Mouse (Mus musculus) spleen, postnatal 4 days (tissue): Measurements from ENCODE around the gene Tmem38b.

Source experiments
- DNase-seq, 2 experiments: peaks; one replicate each; pipeline ENCODE4 v3.0.0; 2022; ENCODE audit warnings: low spot score in 2 of 2

Tmem38b gene

DNA sequence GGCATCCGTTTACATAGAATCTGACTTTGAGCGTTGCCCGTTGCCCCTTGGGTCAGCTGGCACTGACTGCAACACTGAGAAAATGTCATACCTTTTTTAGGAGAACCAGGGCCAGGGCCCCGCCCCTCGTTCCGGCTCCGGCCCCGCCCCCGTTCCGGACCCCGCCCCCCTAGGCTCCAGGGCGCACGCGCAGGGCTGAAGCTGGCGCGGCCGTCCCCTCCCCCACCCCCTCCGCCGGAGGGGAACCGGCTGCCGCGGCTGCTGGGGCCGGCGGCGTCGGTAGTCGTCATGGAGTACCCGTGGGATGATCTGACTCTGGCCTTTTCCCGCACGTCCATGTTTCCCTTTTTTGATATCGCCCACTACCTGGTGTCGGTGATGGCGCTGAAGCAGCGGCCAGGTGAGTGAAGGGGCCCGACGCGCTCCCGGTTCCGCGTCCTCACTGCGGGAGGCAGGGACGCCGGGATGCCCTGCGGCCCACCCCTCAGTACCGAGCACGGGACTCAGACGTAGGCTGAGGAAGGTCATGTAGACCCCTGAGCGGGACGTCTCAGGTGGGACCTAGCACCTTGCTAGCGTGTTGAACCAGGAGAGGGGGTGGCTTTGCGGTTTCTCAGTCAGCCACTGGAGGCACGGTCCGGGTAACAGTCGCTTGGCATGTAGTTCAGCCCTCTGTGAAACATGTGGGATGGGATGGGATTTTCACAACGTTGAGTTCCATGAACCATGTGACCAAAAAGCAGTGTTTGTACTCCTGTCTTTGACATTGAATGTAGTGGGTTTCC is at the start of gene Tmem38b:
Tmem38b (plus strand) TSS at position 225 of the 785 bp plus-strand sequence.
- peak; percentile 74 to 90 for DNase-seq

DNA sequence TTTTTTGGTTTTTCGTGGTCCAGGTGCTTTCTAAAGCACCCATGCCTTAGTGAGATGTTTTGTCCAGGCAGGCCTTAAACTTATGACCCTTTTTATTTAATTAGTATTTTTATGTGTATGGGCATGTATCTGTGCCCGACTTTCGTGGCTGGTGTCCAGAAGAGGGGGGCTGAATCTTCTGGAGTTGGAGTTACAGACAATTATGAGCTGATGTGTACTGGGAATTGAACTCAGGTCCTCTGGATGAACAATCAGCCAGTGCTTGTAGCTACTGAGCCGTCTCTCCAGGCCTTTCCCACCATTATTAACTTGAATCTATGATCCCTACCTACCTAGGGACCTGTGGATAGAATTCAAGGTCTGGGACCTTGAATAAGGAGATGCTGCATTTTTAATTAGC is 44.4 kb upstream of the Tmem38b start:
- DNase-seq: no peak

DNA sequence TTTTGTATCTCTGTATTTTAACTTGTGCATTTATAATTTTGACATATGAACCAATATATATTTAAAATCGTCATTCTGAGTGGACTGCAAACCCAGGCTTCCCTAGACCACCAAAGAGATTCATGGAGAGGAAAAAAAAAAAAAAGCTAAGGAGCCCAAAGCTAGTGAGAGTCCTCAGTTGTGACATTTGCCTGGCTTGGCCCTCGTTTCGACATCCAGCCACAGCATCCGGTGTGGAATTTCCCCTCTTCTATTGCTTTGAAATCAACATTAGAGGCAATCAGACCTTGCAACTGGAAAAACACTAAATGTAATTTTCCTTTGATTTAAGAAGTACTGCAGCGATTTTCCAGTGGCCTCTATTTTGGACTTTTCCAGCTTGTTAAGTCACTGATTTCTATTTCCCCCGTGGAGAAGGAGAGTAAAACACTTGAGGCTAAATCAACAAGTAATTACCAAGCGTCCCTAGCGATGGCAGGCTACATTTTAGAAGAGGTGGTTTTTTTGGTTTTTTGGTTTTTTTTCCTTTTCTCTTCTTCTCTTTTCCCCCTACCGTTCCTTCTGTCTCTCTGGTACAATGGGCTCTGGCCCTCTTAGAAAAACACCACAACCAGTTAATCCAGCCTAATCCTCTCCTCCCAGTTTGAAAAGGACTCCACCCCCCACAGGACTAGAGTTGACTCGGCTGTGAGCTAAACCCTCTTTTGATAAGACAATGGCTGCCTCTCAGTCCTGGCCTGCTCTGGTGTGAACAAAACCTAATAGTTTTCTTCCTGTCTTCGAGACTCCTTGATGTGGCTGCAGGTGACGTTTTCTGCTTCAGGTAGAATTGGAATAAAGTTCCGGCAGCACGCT is 43.4 kb upstream of the Tmem38b start:
- no peak for DNase-seq

DNA sequence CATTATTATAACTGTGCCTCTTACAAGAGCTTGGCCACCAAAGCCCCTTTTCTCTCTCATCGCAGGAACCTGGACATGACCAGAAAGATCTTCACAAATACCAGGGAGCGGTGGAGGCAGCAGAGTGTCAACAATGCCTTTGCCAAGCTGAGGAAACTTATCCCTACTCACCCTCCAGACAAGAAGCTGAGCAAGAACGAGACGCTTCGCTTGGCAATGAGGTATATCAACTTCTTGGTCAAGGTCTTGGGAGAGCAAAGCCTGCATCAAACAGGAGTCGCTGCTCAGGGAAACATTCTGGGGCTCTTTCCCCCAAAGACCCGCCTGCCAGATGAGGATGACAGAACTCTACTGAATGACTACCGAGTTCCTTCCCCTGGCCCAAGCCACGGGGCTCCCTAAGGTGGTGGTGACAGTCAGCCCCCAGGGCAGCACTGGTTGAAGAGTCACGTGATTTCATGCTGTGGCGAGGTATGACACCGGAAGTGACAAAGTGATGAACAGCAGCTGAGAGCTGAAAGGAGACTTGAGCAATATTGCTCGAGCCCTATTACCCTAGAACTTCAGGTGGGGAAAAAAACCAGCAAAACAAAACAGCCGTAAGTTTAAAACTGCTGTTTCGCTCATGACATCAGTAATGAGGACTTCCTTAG is 40.0 kb upstream of the Tmem38b start:
- DNase-seq: no peak

DNA sequence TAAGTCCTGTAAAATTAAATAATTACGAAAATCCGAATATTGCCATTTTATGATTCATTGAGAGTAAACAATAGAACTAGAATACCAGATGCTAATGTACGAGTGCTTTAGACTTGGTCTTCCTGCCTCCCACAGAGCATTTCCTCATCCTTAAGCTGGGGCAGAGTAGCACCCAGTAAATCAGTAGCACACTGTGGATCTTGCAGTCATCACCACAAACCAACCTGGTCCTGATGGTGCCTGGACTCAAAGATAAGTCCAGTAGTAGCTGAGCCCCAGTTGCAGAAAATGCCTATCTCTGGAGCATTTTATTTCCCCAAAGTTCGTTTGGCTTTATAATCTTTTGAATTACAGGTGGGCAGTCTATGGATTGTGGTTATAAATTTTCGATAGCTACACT is 39.0 kb upstream of the Tmem38b start:
- no peak for DNase-seq

DNA sequence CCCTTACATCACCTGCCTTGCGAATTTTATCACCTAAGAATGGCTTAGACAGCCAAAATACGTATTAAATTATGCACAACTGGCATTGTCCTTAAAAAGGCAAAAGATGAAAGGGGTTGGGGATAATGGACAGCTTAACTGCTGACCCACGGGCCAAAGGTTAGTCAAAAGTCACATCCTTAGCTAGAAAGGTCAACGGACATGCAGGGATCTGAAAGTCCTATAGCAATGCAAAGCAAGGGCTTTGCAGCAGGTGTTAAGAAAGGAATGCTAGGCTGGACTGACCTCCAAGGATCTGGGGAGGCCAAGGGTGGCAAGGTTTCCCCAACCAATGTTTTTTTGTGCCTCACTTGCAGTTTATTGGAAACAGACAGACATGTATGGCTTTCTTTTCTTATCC is 36.5 kb upstream of the Tmem38b start:
- no peak for DNase-seq

DNA sequence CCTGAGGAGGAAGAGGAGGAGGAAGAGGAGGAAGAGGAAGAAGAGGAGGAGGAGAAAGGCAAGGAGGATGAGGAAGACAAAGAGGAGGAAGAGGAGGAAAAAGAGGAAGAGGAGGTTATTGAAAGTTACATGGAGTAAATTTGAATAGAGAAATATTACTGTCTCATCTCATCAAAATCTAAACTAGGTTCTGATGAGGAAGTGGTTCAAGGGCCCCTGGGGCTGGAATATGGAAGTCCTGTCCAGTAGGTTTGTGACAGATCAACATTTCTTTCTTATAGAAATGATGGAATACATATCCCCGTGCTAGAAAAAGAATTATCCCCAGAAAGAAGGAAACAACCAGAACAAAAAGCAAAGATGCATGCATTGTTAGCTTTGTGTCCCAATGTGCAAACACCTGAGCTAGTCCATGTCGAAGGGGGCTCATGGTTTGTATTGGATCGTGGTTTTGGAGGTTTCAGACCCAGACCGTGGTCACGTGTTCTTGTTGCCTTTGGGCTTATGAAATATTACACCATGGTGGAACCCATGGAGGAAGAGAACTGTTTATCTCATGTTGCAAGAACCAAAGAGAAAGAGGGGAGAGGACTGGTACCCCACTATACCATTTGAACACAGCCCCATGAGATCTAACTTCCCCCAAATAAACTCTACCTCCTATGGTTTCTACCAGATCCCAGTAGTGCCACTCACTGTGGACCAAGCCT is 31.4 kb upstream of the Tmem38b start:
- DNase-seq: peak in 1 of 2 experiments; percentile 8

DNA sequence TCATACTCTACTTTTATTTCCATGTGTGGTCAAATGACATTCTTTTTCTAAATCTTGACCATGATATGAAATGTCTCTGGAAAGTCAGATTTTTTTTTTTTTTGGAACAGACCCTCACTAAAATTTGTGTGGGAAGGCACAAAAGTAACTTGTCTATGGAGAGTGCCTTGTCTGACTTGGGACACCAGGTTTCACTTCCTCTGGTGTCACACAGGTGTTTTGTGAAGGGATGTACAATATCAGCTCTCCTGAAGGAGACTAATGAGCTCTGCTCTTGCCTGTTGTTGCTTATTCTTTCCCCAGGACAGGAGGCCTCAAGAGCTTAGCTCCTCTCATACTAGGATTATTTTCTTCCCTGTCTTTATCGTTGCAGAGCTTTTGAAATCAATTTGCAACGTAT is 30.8 kb upstream of the Tmem38b start:
- DNase-seq: peak in 1 of 2 experiments; percentile 39

DNA sequence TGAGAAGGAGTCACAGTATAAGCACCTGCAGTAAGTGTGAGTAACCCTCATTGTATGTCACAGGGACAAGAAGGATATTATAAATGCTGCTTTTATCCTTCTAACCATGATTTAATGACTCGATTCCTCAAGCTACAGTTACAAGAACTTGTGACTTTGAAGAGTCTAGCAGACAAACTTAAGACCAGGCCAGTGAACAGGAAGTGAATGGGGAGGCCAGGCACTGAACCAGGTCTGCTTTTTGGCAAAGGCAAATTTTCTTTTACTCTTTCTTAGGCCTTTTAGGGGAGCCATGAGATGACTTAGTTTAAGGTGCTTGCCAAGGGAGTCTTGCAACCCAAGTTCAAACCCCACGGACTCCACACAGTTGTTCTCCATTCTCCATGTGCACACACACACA is 30.1 kb upstream of the Tmem38b start:
- DNase-seq: peak in 1 of 2 experiments; percentile 24

DNA sequence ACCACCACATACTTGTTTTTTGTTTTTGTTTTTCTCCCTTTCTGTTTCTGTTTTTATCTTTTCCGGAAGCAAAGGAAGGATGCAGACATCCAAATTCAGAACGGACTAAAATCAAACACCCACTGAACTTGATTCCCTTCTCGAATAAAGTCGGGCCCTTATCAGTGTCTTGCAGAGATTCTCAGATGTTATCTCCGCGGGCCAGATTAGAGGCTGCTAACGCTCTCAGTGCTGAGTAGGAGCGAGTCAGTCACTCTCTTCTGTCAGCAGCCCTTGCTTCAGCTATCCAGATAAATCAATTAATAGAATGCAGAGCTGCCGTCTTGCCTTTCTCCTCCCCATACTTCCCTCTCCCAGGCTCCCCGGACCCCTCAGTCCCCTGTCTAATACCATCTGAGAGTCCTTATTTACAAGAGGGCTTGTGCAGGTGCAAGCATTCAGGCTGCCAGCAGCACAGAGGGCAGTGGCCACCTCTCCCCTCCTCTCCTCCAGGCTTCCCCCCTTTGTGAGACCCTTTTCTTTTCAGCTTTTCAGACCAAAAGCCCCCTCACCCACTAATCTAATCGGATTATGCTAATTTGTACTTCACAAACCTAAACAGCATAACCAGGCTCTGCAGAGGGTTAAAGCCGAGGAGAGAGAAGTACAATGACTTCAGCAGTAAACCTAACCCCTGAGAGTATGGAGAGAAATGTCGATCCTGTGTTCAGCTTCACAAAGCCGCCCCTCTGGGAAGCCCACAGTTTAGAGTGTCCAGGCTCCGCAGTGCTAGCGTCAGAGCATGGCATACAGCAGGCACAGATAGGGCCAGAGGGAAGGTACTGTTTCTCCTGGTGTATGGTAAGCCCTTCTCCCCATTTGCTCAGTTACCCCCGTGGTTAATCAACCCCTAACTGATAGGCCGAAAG is 28.7 kb upstream of the Tmem38b start:
- DNase-seq: peak in 1 of 2 experiments; percentile 54

DNA sequence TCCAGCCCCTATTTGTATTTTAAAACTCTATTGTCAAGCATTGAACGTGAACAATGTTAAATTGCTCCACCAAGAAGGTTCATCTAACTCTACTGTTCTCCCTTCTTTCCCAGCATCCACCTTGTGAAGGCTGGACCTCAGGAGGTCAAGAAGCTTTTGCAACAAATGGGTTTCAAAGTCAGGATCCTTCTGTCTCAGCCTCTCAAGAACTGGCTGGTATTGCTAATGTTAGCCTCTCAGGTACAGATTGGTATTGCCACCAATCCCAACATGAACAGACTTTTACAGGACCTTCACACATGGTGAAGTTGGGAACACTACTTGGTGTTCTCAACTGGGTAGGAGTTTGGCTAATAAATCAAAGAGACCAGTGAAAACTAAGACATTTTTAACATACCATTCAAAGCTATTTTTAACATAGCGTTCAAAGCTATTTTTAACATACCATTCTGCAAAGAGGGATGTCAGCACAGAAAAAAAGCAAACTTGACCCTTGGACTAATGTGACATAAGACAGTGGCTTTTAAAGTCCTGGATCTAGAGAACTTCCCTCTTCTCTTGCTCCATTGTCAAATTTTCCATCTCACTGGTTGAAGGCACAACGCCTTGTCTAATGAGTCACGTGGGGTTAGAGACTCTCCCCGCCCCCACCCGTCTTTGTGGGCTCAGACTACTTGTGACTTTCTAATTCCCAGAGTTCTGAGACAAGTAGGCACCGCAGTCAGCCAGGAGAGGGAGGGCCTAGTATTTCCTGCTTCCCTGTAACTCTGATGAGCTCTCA is 26.8 kb upstream of the Tmem38b start:
- DNase-seq: peak in 1 of 2 experiments; percentile 43

DNA sequence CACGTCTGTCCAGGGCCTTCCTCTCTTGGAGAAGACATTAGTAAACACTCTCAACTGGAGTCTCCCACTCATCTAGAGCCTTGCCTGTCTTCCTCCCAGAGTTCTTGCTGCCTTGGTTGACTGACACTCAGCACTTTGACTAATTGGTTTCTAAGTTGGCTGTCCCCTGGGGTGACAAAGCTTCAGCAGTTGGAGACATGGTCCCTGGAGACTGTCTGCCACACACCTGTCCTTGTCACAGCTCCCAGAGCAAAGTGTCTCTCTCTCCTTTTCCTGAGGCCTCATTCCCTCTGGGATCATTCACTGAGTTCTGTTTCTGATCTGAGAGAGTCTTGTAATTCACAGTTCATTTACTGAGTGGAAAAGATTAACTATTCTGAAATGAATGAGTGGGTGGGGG is 26.1 kb upstream of the Tmem38b start:
- peak in 1 of 2 experiments; percentile 46 for DNase-seq

DNA sequence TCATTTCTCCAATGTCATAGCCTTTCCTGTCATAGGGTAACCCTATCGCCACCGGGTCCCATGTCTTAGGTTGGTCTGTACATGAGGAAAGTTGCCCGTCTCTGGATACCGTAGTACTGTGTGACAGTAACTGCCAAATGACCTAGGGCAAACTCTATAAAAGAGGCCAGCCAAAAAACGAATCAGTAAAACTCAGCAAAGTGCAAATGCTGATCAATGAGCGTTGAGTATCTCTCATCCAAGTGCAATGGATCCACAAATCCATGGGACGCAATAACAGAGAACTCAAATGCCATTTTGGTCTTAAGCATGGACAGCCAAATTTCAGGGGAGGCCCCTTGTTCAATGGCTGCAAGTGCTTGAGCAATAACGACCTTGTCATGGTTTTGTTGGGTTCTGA is 22.2 kb upstream of the Tmem38b start:
- peak in 1 of 2 experiments; percentile 26 for DNase-seq

DNA sequence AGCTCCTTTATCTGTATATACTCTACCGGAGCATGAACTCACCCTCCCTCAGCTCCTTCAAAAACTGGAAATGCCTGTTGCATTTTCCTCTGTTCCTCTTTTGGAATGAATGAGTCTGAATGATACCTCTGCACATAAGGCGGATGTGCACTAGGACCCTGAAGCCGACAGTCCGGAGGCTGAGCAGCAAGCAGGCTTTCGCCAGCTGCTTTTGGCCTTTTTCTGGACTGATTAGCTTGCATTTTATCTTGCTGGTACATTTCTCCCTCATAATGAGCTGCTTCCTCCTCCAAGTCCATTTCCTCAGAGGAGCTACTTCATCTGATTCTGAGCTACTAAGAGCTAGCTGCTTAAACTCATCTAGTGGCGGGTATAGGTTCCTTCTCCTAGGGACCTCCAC is 19.4 kb upstream of the Tmem38b start:
- DNase-seq: peak in 1 of 2 experiments; percentile 26

DNA sequence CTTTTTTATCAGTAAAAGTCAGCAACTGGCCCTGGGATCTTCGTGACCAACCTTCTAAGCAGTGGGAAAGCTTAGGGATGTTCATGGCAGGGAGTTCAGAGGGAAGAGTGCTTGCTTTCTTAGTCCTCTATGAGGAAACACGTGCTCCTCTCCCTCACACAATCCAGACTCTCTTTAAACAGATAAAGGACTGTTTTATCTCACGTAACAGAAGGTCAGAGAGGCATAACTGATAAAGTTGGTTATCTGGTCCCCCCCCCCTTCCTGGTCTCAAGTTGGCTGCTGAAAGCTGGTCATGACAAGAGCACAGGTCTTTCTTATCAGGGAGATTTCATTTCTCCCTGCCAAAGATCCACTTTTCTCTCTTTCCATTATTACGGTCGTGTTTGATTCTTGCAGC is 7.5 kb upstream of the Tmem38b start:
- DNase-seq: no peak

DNA sequence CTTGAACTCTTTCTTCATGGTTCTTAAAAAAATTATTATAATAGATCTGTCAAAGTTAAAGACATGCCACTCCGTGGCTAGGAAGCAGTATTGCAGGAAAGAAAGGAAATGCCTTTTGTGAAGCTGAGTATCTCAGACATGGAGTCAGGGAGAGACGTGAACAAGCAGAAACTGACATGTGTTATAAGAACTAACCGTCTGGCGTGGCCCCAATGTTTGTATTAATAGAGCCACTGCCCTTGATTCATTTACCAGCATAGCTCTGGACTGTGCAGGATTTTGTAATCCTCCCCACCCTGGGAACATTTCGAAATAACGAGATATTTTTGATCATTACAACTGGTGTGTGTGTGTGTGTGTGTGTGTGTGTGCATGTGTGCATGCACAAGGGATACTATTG is 2.1 kb upstream of the Tmem38b start:
- DNase-seq: no peak

DNA sequence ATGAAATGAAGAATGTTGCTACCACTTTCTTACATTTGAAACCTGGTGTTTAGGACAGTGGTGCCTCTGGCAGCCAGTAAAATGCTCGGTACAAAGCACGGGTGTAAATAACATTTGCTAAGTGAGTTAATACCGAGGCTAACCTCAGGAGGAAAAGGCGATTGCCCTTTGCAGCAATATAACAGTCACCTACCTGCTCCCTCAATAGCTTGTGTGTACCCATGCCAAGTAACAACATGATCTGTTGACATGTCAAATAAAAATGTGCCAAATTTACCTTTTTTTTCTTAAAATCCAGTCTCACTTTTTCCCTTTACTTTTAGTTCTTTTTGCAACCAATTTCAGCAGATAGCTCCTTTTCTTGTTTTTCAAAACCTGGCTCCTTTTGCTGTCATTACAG is 1.0 kb upstream of the Tmem38b start:
- no peak for DNase-seq

DNA sequence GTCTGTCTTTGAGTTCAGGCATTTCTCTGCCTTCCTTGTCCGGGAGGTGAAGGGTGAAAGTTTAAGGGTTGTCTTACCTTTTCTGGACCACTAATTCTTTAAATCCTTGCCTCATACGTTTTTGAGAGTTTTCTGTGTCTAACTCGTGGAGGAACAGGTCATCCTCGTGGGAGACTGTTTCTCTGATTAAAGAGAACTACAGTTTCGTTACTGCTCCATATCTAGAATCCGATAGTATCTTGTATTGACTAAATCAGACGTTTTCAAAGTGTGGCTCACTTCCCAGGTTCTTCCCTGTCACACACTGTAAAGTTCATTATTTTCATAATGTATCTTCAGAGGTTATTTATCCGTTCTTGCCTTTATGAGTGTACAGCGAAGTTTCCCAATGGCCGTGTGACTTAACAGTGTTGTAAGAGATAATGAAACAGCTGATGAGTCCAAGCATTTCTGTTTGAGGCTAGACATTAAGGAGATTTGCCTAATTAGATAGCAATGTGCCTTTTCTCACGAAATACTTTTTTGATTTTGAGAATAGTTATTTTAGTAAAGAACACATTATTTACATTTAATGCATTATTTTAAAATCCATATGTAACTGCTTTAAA is 900 bp downstream of the Tmem38b start:
- DNase-seq: no peak

DNA sequence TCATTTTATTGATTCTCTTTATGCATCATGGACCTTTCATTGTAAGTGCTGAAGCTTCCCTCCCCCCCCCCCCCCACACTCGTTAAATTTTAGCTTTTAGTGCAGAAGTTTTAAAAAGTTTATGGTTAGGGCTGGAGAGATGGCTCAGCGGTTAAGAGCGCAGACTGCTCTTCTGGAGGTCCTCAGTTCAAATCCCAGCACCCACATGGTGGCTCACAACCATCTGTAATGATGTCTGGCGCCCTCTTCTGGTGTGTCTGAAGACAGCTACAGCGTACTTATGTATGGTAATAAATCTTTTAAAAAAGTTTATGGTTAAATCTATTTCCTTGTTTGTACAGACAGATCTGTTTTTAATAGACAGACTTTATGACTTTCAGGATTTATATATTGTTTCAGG is 2.0 kb downstream of the Tmem38b start:
- DNase-seq: no peak
